Mouse (Mus musculus): ENCODE measurements at regions not wholly inside any gene's neighbourhood (a gene's known extent, or its start where the extent isn't known, plus 50 kb on each side); places are given as distances from the start of the nearest gene placed in this dataset.

DNA sequence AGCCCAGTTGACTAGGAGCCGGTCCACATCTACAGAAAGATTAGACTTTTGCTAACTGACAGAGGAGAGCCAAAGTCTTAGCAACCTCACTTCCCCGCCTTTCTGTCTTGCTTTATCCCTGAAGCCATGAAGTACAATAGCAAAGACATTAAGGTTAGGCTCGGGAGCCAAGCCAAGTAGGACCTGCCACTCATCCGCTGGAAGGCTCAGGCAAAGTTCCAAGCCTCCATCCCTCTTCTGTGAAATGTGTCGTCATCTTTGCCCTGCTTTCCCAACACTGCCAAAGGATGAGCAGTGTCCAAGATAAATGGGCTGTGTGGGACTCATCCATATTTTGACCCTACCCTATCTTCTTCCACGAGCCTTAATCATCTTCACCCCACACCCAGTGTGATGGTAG, 250.6 kb upstream of the Cadm1 start:
- no peak for DNase-seq

DNA sequence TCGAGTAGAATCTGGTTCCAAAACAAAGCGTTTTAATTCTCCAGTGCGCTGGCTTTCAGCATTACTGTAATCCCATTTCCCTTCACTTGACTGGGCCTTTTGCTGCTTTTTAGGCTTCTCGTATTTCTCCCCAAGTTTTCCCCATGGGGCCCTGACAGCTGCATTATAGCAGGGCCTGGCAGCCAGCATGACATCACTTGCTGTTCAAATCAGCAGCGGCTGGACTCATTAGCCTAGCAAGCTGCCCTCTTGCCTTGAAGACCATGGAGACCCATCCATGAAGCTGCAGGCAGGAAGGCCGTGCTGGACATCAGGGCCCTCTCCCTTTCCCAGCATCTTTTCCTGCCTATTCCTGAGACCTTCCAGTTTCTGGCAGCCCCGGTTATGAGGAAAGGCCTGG, 249.8 kb upstream of the Cadm1 start:
- no peak for DNase-seq

DNA sequence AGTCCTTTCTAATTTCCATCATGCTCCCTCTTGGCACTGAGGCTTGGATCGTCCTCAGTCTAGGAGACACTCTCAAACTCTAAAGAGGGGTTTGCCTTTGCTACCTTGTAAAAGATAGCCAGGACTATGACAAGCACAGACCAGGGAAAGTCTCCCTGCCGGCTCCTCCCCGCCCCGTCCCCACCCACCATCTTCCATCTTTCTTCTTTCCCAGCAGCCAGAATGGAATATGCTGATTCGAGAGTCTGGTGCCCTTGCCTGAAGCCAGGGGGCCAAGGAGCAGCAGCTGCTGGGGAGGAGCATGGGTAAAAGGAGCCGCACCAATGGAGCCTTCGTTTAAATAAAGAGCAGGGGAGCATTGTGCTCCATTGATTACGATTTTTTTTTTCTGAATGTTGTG, 249.4 kb upstream of the Cadm1 start:
- DNase-seq: no peak

DNA sequence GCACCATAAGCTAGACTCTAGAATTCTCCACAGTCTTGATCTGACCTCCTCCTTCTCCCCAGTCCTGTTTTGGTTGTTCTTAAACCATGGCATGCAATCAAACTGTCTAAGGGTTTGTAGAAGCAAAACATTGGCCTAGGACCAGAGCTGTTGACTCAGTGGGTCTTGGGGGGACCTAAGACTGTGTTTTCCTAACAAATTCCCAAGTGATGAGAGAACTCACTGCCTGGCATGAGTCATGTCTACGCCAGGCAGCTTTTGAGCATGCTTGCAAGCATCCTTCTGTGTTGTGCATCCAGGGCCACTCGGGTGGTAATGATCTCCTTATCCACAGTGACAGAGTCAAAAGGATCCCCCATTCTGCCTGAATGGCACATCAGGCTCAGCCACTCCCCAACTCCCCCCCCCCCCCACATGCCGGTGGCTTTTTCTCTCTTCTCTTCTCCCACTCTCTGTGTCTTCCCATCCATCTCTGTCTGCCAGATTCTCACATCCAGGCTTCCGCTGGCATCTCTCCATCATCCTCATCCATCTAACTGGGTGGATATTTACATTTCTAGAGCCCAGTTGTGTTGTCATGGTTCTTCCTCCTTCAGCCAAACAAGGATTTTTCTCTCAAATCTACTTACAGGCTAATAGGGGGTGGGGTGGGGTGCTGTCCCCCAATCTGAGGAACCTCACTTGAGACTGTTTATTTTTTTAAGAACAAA, 246.1 kb upstream of the Cadm1 start:
- DNase-seq: peak; percentile 27

DNA sequence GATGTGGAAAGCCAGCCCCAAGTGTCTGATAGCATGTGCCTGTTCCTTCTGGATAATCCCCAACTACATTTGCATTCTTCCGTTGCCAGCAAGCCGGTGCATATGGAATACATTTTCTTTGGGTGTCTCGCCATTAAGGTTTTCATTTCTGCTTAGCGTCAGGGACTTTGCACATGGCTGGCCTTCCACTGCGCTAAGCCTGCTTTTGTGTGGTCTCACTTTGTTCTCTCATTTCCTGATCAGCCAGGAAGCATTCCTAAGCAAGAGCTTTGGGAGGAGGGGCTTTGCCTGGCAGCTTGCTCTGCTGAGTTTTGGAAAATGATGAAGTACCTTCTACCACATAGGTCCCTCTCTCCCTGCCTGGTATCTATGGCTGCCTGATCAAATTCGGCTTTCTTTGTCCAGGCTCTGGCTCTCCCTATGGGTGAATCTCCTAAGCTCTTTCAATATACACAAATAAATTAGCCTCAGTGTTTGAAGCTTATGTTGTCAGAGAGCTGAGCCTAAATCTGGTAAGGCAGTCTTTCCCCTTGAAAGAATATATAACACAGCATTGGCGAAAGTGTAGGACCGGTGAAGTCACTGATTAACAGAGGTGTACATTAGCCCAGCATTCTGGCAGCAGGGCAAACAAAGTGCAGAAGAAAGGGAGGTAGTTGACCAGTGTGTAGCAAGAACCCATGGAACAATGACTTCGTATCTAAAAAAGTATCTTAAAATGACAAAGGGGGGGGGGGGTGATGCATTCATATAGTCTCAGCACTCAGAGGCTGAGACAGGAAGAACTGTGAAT, 242.8 kb upstream of the Cadm1 start:
- DNase-seq: no peak

DNA sequence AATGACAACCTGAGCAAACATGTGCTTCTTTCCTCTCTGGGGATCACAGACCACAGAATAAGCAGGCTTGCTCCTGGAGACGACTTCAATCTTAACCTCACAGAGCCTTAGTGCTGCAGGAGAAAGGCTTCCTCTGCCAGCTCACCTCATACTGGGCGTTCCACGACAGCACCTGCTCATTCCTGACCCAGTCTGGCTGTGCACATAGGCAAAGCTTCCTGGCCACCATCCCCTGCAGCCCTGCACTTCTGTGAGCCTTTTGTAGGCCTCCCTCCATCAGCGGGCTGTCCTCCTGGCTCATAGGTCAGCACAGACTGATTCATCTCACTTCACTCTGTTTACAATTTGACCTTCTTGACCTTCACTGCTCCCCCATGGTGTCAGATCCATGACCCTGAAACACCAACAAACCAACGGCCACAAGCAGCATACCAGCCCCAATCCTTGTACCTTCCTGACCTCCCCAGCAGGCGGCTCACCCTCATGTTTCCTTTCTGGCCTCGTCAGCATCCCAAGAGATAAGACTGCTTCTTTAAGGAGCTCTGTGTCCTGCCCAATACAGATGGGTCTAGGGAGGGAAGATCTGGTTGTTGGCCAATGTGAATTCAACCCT, 241.3 kb upstream of the Cadm1 start:
- no peak for DNase-seq

DNA sequence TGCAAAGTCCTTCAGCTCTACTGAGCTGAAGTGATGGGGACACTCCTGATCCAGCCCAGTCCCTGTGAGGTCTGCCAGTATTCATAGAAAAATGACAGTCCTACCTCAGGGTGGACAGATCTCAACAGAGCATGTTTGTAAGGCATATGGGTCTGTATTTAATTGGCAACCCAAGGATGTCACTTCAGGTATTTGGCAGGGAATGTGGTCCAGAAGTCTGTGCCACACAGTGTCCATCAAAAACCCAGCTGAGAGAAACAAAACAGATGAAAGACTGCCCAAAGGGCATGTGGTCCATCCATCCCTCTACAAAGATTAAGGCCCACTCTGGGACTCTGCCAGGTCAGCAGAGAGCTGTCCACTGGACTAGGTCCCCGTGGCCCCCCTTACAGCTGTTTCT, 229.3 kb upstream of the Cadm1 start:
- DNase-seq: no peak

DNA sequence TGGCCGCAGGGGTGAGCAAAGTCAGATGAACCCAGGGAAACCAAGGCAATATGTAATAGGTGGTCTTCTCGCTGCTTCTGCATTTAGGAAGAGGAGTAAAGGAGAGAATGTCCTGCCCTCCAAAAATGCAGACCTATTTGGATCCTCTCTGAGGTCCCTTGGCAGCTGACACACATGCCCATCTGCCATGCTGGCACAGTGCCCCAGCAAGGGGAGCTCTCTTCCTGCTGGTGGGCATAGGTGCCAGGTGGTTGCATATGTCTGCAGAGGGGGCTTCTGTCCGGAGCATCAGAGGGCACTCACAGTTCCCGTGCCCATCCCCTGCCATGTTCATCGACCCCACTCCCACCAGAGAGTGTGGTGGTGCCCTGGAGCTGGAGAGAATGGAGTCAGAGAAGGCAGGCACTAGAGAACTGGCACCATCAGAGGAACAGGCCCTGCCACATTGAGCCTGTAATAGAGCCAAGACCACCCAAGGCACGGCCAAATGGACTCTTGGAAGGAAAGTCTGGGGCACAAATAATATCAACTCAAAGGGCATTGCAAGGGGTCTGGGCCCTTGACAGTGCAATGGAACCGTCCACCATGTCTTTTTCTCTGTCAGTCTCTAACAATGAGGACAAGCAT, 222.7 kb upstream of the Cadm1 start:
- no peak for DNase-seq

DNA sequence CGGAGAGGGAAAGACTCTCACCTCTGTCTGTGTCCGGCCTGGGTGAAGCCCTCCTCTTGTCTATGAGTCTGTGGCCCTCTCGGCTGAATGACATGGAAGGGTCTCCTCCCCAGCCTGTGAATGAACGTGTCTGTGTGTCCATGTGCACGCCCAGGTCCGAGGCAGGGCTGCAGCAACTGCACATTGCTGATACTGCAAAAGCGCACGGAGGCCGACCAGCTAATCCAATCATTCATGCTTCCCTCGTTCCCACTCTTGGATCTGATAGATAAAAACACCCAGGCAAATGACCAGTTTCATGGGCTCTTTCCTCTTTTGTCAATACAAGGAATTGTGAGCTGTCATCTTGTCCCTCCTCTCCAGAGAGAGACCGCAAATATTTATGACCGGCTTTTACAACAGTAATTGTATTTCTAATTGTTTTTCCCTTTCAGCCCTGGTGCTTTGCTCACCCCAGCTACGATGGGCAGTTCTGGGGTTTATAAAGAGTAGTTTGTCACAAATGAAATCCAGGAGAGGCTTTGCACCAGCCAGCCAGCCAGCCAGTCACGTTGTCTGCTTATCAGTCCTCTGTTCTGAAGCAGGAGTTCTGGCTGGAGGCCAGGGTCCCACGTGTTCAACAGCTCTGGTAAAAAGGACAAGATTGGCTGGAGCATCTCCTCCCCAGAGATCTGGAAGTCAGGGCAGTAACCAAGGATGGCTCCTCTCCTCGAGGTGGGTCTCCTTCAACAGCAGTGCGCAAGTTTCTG, 222.0 kb upstream of the Cadm1 start:
- peak; percentile 36 for DNase-seq

DNA sequence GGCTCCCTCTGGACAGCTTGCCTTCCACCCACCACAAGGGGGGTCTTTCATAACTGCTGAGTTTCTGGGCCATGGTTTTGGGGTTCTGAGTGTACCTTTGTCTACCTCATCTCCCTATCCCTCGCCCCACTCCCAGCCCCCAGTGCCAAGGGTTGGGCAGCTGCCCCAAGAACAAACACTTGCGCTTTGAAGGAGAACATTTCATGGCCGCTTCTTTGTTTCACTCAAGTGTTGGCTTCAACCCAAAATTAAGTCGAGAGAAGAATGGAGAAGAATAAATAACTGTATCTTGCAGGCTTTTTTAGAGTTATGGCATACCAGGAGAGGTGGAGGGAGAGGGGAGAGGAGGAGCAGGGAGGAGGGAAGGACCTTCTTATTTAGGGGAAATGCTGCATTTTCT, 216.5 kb upstream of the Cadm1 start:
- no peak for DNase-seq

DNA sequence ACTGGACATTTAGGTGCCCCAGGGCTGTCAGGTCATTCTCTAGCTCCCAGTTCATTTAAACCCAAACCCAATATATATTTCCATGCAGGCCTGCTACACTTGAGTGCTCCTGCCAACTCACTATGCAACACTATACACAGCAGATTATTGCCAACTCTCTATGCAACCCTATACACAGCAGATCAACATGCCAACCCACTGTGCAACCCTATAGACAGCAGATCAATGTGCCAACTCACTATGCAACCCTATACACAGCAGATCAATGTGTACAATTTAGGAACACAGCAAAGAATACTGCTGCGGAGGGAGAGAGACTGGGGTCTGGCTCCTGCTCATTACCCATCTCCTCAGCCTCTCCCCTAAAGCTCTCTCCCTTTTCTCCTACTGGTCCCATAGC, 215.7 kb upstream of the Cadm1 start:
- DNase-seq: no peak

DNA sequence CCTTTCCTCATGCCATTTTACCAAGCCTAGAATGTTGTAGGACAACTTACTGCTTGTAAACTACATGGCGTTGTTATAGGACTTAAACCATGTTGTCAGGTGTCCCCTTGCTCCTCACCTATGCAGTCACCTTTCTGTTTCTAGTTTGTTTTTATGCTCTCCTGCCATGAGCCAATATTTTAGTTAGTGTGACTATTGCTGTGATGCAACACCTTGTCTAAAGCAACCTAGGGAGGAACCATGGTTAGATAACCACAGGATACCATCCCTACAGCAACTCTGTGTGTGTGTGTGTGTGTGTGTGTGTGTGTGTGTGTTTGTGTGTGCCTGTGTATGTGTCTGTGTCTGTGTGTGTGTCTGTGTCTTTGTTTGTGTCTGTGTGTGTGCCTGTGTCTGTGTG, 209.6 kb upstream of the Cadm1 start:
- no peak for DNase-seq

DNA sequence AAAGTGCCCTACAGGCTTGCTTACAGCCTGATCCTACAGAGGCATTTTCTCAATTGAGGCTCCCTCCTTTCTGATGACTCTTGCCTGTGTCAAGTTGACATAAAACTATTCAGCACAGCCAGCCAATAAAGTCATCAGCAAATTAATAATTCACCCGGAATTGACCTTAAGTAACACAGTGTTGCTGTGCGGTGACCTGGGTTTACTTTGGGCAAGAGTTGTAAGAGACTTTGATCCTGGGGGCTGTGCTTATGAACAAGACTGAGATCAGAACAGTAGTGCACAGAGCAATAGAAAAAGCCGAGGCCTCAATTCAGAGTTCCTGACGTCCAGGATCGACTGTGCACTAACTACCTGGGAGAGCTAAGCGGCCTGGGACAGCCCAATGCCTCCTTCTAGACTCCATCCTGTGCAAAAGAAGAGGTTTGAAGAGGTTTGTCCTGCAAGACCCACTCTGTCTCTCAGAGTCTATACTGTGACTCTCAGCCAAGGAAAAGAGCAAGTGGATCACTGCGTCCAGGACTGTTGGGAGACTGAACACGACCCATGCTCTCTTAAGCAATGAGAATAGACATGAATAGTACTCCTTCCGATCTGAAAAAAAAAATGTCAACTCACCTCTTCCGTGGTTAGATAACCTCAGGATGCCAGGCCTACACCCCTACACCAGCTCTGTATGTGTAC, 208.7 kb upstream of the Cadm1 start:
- DNase-seq: no peak

DNA sequence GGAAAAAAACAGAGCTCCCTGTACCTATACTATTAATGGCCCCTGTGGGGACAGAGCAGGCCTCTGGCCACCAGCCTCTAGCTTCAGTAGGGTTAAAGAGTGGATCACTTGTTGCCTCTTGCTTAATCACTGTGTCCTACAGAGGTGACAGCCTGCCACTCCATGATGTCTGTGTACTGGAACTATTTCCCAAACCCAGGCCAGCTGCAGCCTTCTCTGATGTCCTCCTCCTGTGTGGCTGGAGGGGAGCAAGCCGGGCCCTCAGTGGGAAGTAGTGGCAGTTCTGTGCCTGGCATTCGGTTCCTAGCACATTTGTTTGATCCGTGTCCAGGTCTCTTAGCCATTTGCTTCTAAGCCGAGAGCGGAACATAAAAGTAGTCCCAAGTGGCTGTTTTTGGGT, 207.7 kb upstream of the Cadm1 start:
- DNase-seq: no peak

DNA sequence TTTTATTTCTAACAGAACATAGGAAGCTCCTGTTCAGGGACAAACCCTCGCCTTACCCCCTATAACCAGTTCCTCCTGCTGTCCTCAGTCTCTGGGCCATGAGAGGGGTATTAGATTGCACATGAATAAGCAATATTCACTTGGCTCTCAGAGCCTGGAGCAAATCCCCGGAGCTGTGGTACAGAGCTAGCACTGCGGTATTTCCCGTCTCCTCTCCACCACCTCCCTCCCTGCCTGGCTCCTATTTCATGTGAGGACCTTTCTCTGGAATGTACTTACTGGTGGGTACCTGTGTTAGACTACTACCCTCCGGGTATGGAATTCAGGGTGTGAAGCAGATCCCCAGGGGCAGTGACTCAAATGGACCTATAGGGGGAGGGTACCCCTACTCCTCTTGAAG, 206.9 kb upstream of the Cadm1 start:
- DNase-seq: no peak

DNA sequence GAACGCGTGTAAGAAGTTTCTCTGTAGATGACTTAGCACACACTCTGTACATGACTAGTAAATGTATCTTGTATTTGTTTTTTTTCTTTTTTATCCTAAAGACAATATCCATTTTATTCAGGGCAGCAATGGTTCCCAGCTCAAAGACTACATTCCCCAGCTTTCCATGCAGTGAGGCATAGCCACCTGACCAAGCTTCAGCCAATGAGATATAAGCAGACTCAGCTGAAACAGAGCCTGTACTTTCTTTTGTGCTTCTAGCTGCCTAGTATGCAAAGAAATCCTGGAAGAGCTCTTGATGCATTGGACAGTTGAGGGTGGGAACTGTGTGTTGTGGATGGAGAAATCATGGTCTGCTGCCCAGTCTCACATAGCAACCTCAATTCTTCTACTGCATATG, 202.4 kb upstream of the Cadm1 start:
- DNase-seq: no peak

DNA sequence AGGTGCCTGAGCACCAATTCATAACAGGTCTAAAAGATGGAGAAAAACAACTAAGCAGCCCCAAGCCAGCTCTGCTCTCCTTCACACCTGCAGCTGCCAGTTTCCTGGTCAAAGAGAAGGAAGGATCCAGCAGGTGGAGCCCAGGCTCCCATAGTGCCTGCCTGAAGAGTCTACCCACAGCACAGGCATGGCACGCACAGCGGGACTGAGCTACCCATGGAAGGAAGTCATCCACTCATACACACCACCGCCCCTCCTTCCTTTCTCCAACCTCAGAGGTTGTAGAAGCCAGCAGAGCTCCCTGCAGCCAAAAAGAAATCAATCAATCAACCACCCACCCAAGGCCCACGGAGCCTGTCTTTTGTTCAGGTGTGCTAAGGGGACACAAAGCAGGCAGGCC, 197.0 kb upstream of the Cadm1 start:
- DNase-seq: no peak

DNA sequence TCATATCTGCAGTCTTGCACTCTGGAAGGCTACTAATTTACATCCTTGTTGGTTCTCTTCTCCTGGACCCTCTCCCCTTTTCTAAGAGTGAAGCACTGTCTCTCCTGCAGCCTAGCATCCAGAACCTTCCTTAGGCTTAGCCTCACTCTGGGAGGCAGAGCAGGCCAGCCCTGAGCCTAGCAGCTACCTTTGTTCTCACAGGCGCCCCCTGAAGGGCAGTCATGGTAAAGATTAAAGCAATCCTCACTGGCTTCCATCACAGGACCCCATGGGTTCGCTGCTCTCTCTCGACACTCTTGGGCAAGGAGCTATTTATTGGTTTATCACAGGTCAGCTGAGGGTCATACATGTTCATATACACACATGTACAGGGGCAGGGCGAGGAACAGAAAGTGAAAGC, 191.8 kb upstream of the Cadm1 start:
- no peak for DNase-seq

DNA sequence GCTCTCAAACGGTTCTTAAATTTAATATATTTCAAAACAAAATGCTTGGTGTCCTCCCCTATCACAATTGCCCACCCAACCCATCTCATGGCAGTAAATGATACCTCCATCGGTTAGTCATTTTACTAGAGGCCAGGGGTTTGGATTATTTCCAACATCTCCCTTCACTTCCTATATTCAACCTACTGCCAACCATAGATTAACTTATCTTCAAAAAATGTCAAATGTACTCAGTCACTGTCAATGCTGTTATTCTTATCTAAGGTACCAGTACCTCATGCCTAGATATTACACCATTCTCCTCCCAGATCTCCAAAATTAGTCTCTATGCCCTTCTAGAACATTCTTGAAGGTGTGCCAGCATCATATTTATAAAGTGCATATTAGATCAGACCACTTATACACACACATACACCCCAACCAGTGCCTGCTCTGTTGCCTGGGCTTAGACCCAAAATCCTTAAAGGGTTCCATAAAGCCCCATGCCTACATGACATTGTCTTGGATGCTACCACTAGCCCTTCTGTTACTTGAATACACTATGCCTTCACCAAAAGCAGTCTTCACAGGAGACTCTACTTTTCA, 183.4 kb upstream of the Cadm1 start:
- DNase-seq: no peak

DNA sequence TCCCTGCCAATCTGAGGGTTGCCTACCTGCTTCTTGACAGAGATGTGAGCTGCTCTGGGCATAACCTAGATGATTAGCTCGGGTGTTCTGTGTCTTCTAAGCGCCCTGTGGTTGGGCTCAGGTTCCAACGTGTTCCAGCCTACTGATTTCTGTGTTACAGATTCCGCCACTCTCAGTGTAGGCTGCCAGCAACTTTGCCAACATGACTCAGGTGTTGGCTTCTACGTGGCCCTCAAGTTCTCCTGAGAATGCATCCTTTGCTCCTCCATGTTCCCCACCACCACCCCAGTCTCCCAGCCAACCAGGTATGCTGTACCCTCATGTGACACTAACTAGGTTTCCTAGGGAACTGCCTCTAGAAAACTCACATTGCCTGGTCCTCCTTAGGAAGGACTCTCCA, 179.7 kb upstream of the Cadm1 start:
- no peak for DNase-seq

DNA sequence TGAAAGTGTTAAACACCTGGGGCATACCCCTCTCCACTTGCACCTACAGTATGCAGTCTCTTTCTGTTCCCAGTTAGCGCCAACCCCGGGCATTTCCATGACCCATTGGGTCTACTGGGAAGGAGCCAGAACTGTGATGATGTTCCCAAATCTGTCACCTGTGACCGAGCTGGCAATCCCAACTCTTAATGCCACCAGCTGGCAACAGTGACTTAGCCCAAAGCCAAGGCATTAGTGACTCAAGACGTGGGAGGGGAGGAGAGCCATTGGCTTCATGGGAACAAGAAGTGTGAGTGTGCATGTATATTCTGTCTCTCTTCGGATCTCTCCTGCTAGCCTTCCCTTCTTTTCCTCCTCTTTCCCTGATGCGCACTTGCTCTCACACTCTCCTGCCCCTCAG, 178.9 kb upstream of the Cadm1 start:
- DNase-seq: no peak

DNA sequence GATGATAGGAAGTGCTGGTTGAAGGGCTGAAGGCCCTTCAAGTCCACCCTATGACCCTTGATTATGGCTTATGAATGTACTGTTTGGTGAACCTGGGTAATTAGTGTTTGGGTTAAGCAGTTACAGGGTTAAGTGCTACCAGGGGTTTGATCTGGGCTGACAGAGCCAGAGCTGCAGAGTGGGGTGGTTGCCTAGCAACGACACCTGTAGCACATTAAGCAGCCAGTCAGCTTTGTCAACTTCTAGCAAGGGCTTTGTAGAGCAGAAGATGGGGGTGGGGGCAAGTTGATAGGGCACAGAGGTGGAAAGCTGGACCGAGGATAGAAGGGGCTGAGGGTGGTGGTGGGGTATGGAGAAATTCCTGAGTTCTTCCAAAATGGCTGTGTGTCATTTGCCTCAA, 177.0 kb upstream of the Cadm1 start:
- DNase-seq: no peak

Measured in right cerebral cortex, postnatal 14 days (tissue).